ENCODE assay signal across 9 mouse cellular contexts in genomic region chr6:133984666-133985355, GRCm38 (mm10). TPM values are rescaled to one million over a fixed set of nuclear protein-coding genes. Genes with fewer than 3 reads are reported as not detected.
A peak's percentile ranks its signal among the peaks of the same experiment; 100 is the strongest.
DNase-seq lines count a peak whose midpoint lies in the region; ATAC-seq and TF ChIP-seq lines count a peak whose summit lies in the region.
"Had no signal": no experiment of that assay in that cellular context is flagged by ENCODE, and none has a peak within 500 bp of the region (broad histone marks: within the 10 kb centered on the region; RNA-seq: fewer than 3 reads in every experiment).

No protein-coding gene starts in this region.

- no peaks in the 10 kb centered on the region for H3K9me3 ChIP-seq in embryonic facial prominence, embryonic 11.5 days (replicated peaks; ENCODE audit: control insufficient read depth, low read length)
- no peaks in the 10 kb centered on the region for H3K9me3 ChIP-seq in hindbrain, embryonic 12.5 days (replicated peaks)
- H3K9me3 ChIP-seq in liver, embryonic 16.5 days (replicated peaks; ENCODE audit: control insufficient read depth, low read length), result no peaks in the 10 kb centered on the region

- no peak overlapping the region for H3K4me3 ChIP-seq in embryonic facial prominence, embryonic 11.5 days (ENCODE audit: low read depth, low read length)
- no peak overlapping the region for H3K4me3 ChIP-seq in hindbrain, embryonic 12.5 days
- H3K4me3 ChIP-seq in liver, embryonic 16.5 days (ENCODE audit: low read depth, low read length), result no peak overlapping the region
- H3K4me3 ChIP-seq in layer of hippocampus, adult 2 months, result no peak overlapping the region
- H3K4me3 ChIP-seq: megakaryocyte, embryonic 14.5 days had no signal

- H3K27ac ChIP-seq in embryonic facial prominence, embryonic 11.5 days (replicated peaks; ENCODE audit: low read depth, low read length), result no peak overlapping the region
- no peak overlapping the region; the same call in 1 of the 2 replicates for H3K27ac ChIP-seq in hindbrain, embryonic 12.5 days
- no peak overlapping the region for H3K27ac ChIP-seq in liver, embryonic 16.5 days (ENCODE audit: low read length)
- H3K27ac ChIP-seq in layer of hippocampus, adult 2 months, result no peak overlapping the region

- no peaks in the 10 kb centered on the region; the same call in 1 of the 2 replicates for H3K4me1 ChIP-seq in embryonic facial prominence, embryonic 11.5 days (ENCODE audit: control insufficient read depth, insufficient read depth, low read length)
- peaks cover 11% of the 10 kb centered on the region for H3K4me1 ChIP-seq in hindbrain, embryonic 12.5 days
- no peaks in the 10 kb centered on the region for H3K4me1 ChIP-seq in liver, embryonic 16.5 days (ENCODE audit: control insufficient read depth, low read depth, low read length)

- peak; percentile 34 for DNase-seq in embryo, embryonic 11 days
- DNase-seq in embryo, embryonic 9.5 days (ENCODE audit: extremely low spot score), result no peak
- peak; percentile 23 for DNase-seq in embryonic facial prominence, embryonic 11.5 days (ENCODE audit: low spot score)
- no peak for DNase-seq in layer of hippocampus, adult 2 months (ENCODE audit: low spot score in 2 of 2)
- no peak for DNase-seq in spleen, postnatal 36 days (ENCODE audit: low spot score in 2 of 2)
- no peak for DNase-seq in layer of hippocampus, postnatal 25 days (ENCODE audit: extremely low spot score in 1 of 2, low spot score in 1 of 2)

- H3K27me3 ChIP-seq in embryonic facial prominence, embryonic 11.5 days (ENCODE audit: control insufficient read depth, insufficient read depth, low read length), result no peaks in the 10 kb centered on the region
- no peaks in the 10 kb centered on the region for H3K27me3 ChIP-seq in hindbrain, embryonic 12.5 days
- H3K27me3 ChIP-seq in liver, embryonic 16.5 days (ENCODE audit: control insufficient read depth, insufficient read depth, low read depth, low read length), result no peaks in the 10 kb centered on the region
- H3K27me3 ChIP-seq: megakaryocyte, embryonic 14.5 days had no signal

- no peak overlapping the region for H3K9ac ChIP-seq in embryonic facial prominence, embryonic 11.5 days (replicated peaks; ENCODE audit: low read length)
- H3K9ac ChIP-seq in hindbrain, embryonic 12.5 days, result no peak overlapping the region
- H3K9ac ChIP-seq in liver, embryonic 16.5 days (ENCODE audit: low read depth, low read length), result no peak overlapping the region

- TF ChIP-seq CTCF in layer of hippocampus, adult 2 months (conservative IDR thresholded peaks at IDR 0.05), result no peak

- ATAC-seq in embryonic facial prominence, embryonic 11.5 days (replicated peaks; ENCODE audit: insufficient number of reproducible peaks, low FRiP score, low TSS enrichment, low read depth), result peak; percentile 50; the same call in 1 of the 2 replicates
- no peak for ATAC-seq in hindbrain, embryonic 12.5 days (ENCODE audit: low FRiP score)
- ATAC-seq in liver, embryonic 16.5 days (ENCODE audit: low read depth), result no peak

- no peaks in the 10 kb centered on the region for H3K36me3 ChIP-seq in embryonic facial prominence, embryonic 11.5 days (replicated peaks; ENCODE audit: control insufficient read depth, insufficient read depth, low read depth, low read length)
- H3K36me3 ChIP-seq in hindbrain, embryonic 12.5 days, result no peaks in the 10 kb centered on the region
- no peaks in the 10 kb centered on the region for H3K36me3 ChIP-seq in liver, embryonic 16.5 days (ENCODE audit: control insufficient read depth, insufficient read depth)

- WGBS in embryonic facial prominence, embryonic 11.5 days, result 28% methylated on average over 16 of the region's 16 CpGs
- WGBS in hindbrain, embryonic 12.5 days, result 37% methylated on average over 16 of the region's 16 CpGs
- 22% methylated on average over 16 of the region's 16 CpGs for WGBS in liver, embryonic 16.5 days (ENCODE audit: insufficient replicate concordance)

- no peak overlapping the region for H3K4me2 ChIP-seq in embryonic facial prominence, embryonic 11.5 days (ENCODE audit: low read depth, low read length)
- H3K4me2 ChIP-seq in hindbrain, embryonic 12.5 days (replicated peaks), result peak overlapping the region; percentile 20; the same call in 1 of the 2 replicates
- H3K4me2 ChIP-seq in liver, embryonic 16.5 days (ENCODE audit: low read depth, low read length), result peak overlapping the region; percentile 6; the same call in 1 of the 2 replicates

RNA-seq across cellular contexts. Expression of gene Etv6, which starts 50.7 kb away (rescaled TPM):
- 15.7 and 15.9 TPM in 2 replicates for polyA plus RNA-seq in embryonic facial prominence, embryonic 11.5 days (2014; fragmentation: Nextera tagmentation; extraction: Ambion mirVana)
- polyA plus RNA-seq in hindbrain, embryonic 12.5 days (2016; fragmentation: Nextera tagmentation; extraction: Ambion mirVana), result 11.7 and 13.1 TPM in 2 replicates
- polyA plus RNA-seq in liver, embryonic 16.5 days (2015; fragmentation: Nextera tagmentation; extraction: Ambion mirVana), result 2.7 and 3.0 TPM in 2 replicates
- total RNA-seq in layer of hippocampus, adult 2 months (2021), result 1 to 10 TPM; 9.2 to 9.8 TPM
- 10 to 100 TPM in 1 of 2 experiments, 1 to 10 TPM in 1; 9.2 to 10.3 TPM for total RNA-seq in layer of hippocampus, postnatal 25 days (2021)

Comparison
In these comparisons a context has a peak if more than half of its experiments do, and no peak if none do; other contexts are left out.
1. DNase-seq: peak in embryo, embryonic 11 days (single experiment) and embryonic facial prominence, embryonic 11.5 days (single experiment); none in embryo, embryonic 9.5 days (single experiment), layer of hippocampus, adult 2 months (0 of 2), spleen, postnatal 36 days (0 of 2) and layer of hippocampus, postnatal 25 days (0 of 2).